Mouse (Mus musculus): ENCODE results near the gene Fam110c.

DNA sequence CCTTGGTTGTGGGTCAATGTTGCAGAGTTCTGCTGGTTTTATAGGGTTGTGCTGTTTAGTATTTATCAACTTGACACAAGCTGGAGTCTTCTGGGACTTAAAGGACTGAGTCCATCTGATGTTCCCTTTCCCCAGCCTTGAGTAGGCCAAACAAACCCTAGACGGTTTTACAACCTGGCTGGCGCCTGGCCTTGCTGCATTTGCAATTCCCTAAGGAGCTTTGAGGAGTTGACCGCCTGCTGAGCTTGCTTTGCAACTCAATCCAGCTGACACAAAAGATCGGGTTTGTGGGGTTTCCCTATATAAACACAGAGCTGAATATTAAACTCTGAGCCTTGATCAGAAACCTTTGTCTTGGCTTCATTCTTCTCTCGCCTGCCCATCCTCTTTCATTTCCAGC is 18.8 kb downstream of the Fam110c start:
- TF ChIP-seq CTCF (IDR thresholded peaks at IDR 0.05; ENCODE audit: borderline replicate concordance, insufficient read depth, low read length) (no peak), POLR2A (IDR thresholded peaks at IDR 0.05; ENCODE audit: low read depth, low read length) (no peak)
